Mouse (Mus musculus): ENCODE measurements at regions not wholly inside any gene's neighbourhood (a gene's known extent, or its start where the extent isn't known, plus 50 kb on each side); places are given as distances from the start of the nearest gene placed in this dataset.

- no peaks in the 10 kb centered on the region for H3K36me3 ChIP-seq (ENCODE audit: control insufficient read depth, insufficient read depth, low read length)
- 91% methylated on average over 2 of the region's 2 CpGs for WGBS
Measured at GRCm38 (mm10) chr9:94589672-94590071, 51.8 kb upstream of the 1190002N15Rik start.

GRCm38 (mm10) chr9:94604993-94605392 lies 64.7 kb upstream of the Slc9a9 start:
- no peak overlapping the region for H3K9ac ChIP-seq (ENCODE audit: low read depth, low read length)
- TF ChIP-seq POLR2A (IDR thresholded peaks at IDR 0.05; ENCODE audit: extremely low read depth, insufficient read depth, low read length) (no peak), CTCF (IDR thresholded peaks at IDR 0.05; ENCODE audit: low read depth, low read length) (no peak)
- no peaks in the 10 kb centered on the region for H3K4me1 ChIP-seq (ENCODE audit: control insufficient read depth, insufficient read depth, low read length)
- no peaks in the 10 kb centered on the region for H3K36me3 ChIP-seq (ENCODE audit: control insufficient read depth, insufficient read depth, low read length)
- H3K4me3 ChIP-seq (ENCODE audit: insufficient read depth, low read depth, low read length): no peak overlapping the region
- no peaks in the 10 kb centered on the region for H3K27me3 ChIP-seq (ENCODE audit: control insufficient read depth, insufficient read depth, low read length)
- no peaks in the 10 kb centered on the region for H3K79me2 ChIP-seq (ENCODE audit: control insufficient read depth, insufficient read depth, low read length)
- no peak for DNase-seq (ENCODE audit: extremely low read depth, low read depth, low spot score)
- H3K27ac ChIP-seq (replicated peaks; ENCODE audit: insufficient read depth, low read depth, low read length): no peak overlapping the region
- 89% methylated on average over 2 of the region's 2 CpGs for WGBS

More at GRCm38 (mm10) chr9:94589672-94590071, 51.8 kb upstream of the 1190002N15Rik start:
- no peaks in the 10 kb centered on the region for H3K27me3 ChIP-seq (ENCODE audit: control insufficient read depth, insufficient read depth, low read length)
- no peaks in the 10 kb centered on the region for H3K4me1 ChIP-seq (ENCODE audit: control insufficient read depth, insufficient read depth, low read length)
- TF ChIP-seq CTCF (IDR thresholded peaks at IDR 0.05; ENCODE audit: low read depth, low read length): no peak
- no peak for TF ChIP-seq POLR2A (IDR thresholded peaks at IDR 0.05; ENCODE audit: extremely low read depth, insufficient read depth, low read length)
- H3K9ac ChIP-seq (ENCODE audit: low read depth, low read length): no peak overlapping the region
- H3K27ac ChIP-seq (replicated peaks; ENCODE audit: insufficient read depth, low read depth, low read length): no peak overlapping the region
- H3K79me2 ChIP-seq (ENCODE audit: control insufficient read depth, insufficient read depth, low read length): no peaks in the 10 kb centered on the region
- no peak for DNase-seq (ENCODE audit: extremely low read depth, low read depth, low spot score)
- H3K4me3 ChIP-seq (ENCODE audit: insufficient read depth, low read depth, low read length): no peak overlapping the region

GRCm38 (mm10) chr9:94606422-94606821 lies 63.3 kb upstream of the Slc9a9 start:
- H3K4me3 ChIP-seq (ENCODE audit: insufficient read depth, low read depth, low read length): no peak overlapping the region
- WGBS: 78% methylated on average over 2 of the region's 2 CpGs
- TF ChIP-seq POLR2A (IDR thresholded peaks at IDR 0.05; ENCODE audit: extremely low read depth, insufficient read depth, low read length) (no peak), CTCF (IDR thresholded peaks at IDR 0.05; ENCODE audit: low read depth, low read length) (no peak)
- no peaks in the 10 kb centered on the region for H3K27me3 ChIP-seq (ENCODE audit: control insufficient read depth, insufficient read depth, low read length)
- H3K79me2 ChIP-seq (ENCODE audit: control insufficient read depth, insufficient read depth, low read length): no peaks in the 10 kb centered on the region
- H3K4me1 ChIP-seq (ENCODE audit: control insufficient read depth, insufficient read depth, low read length): no peaks in the 10 kb centered on the region
- no peak for DNase-seq (ENCODE audit: extremely low read depth, low read depth, low spot score)
- no peak overlapping the region for H3K27ac ChIP-seq (replicated peaks; ENCODE audit: insufficient read depth, low read depth, low read length)
- H3K9ac ChIP-seq (ENCODE audit: low read depth, low read length): no peak overlapping the region
- H3K36me3 ChIP-seq (ENCODE audit: control insufficient read depth, insufficient read depth, low read length): no peaks in the 10 kb centered on the region

- Histone ChIP-seq H3K27ac (replicated peaks; ENCODE audit: insufficient read depth, low read depth, low read length) (no peak overlapping the region), H3K4me3 (ENCODE audit: insufficient read depth, low read depth, low read length) (no peak overlapping the region), H3K27me3 (ENCODE audit: control insufficient read depth, insufficient read depth, low read length) (no peaks in the 10 kb centered on the region), H3K4me1 (ENCODE audit: control insufficient read depth, insufficient read depth, low read length) (no peaks in the 10 kb centered on the region), H3K79me2 (ENCODE audit: control insufficient read depth, insufficient read depth, low read length) (no peaks in the 10 kb centered on the region), H3K9ac (ENCODE audit: low read depth, low read length) (no peak overlapping the region), H3K36me3 (ENCODE audit: control insufficient read depth, insufficient read depth, low read length) (no peaks in the 10 kb centered on the region)
- 79% methylated on average over 13 of the region's 13 CpGs for WGBS
- DNase-seq (ENCODE audit: extremely low read depth, low read depth, low spot score): no peak
- TF ChIP-seq CTCF (IDR thresholded peaks at IDR 0.05; ENCODE audit: low read depth, low read length) (no peak), POLR2A (IDR thresholded peaks at IDR 0.05; ENCODE audit: extremely low read depth, insufficient read depth, low read length) (no peak)
Measured at GRCm38 (mm10) chr9:94607011-94607749, 62.5 kb upstream of the Slc9a9 start.

GRCm38 (mm10) chr9:94607750-94608106 lies 62.0 kb upstream of the Slc9a9 start:
- Histone ChIP-seq H3K27me3 (ENCODE audit: control insufficient read depth, insufficient read depth, low read length) (no peaks in the 10 kb centered on the region), H3K4me1 (ENCODE audit: control insufficient read depth, insufficient read depth, low read length) (no peaks in the 10 kb centered on the region), H3K79me2 (ENCODE audit: control insufficient read depth, insufficient read depth, low read length) (no peaks in the 10 kb centered on the region), H3K9ac (ENCODE audit: low read depth, low read length) (no peak overlapping the region), H3K36me3 (ENCODE audit: control insufficient read depth, insufficient read depth, low read length) (no peaks in the 10 kb centered on the region), H3K27ac (replicated peaks; ENCODE audit: insufficient read depth, low read depth, low read length) (no peak overlapping the region), H3K4me3 (ENCODE audit: insufficient read depth, low read depth, low read length) (no peak overlapping the region)
- DNase-seq (ENCODE audit: extremely low read depth, low read depth, low spot score): no peak
- WGBS: 62% methylated on average over 2 of the region's 2 CpGs
- TF ChIP-seq POLR2A (IDR thresholded peaks at IDR 0.05; ENCODE audit: extremely low read depth, insufficient read depth, low read length) (no peak), CTCF (IDR thresholded peaks at IDR 0.05; ENCODE audit: low read depth, low read length) (no peak)

GRCm38 (mm10) chr9:94610101-94610500 lies 59.6 kb upstream of the Slc9a9 start:
- Histone ChIP-seq H3K27ac (replicated peaks; ENCODE audit: insufficient read depth, low read depth, low read length) (no peak overlapping the region), H3K79me2 (ENCODE audit: control insufficient read depth, insufficient read depth, low read length) (no peaks in the 10 kb centered on the region), H3K27me3 (ENCODE audit: control insufficient read depth, insufficient read depth, low read length) (no peaks in the 10 kb centered on the region), H3K4me1 (ENCODE audit: control insufficient read depth, insufficient read depth, low read length) (no peaks in the 10 kb centered on the region; the same call in 1 of the 2 replicates), H3K36me3 (ENCODE audit: control insufficient read depth, insufficient read depth, low read length) (no peaks in the 10 kb centered on the region), H3K9ac (ENCODE audit: low read depth, low read length) (no peak overlapping the region), H3K4me3 (ENCODE audit: insufficient read depth, low read depth, low read length) (no peak overlapping the region)
- WGBS: 86% methylated on average over 3 of the region's 3 CpGs
- no peak for DNase-seq (ENCODE audit: extremely low read depth, low read depth, low spot score)
- TF ChIP-seq CTCF (IDR thresholded peaks at IDR 0.05; ENCODE audit: low read depth, low read length): no peak
